Mouse (Mus musculus): ENCODE data around the gene Zzz3. TPM values are rescaled to one million over a fixed set of nuclear protein-coding genes. Genes with fewer than 3 reads are reported as not detected.
A peak's percentile ranks its signal among the peaks of the same experiment; 100 is the strongest.

Gene Zzz3
- total and polyA plus RNA-seq, 3 experiments: 64.2 to 116 (median 94.9) TPM

DNA sequence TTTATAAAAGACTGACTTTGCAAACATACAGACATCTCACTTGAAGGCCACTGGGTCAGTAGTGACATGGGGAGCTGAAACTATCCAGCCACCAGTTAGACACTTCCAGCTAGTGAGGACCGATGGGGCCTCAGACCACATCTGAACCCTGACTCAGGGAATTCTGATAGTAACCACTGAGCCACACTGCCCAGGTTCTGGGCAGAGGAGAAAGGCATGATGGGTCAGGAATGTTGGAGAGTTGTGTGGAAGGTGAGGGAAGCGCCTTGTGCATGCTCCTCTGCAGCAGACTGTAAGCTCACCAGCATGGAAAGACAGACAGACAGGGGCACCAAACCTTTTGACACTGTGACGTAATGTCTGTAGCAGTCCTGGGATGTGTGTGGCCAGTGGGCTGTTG is 80.6 kb downstream of the Zzz3 start:
- H3K9me3 ChIP-seq (replicated peaks; ENCODE audit: low read length): no peaks in the 10 kb centered on the region
- H3K27me3 ChIP-seq (replicated peaks): no peaks in the 10 kb centered on the region
- H3K9ac ChIP-seq (ENCODE audit: insufficient read depth, low read depth): no peak overlapping the region
- dilution Hi-C loops (cut with MboI; ENCODE audit: extremely low pct_ligation_motif_present, extremely low pct_unique_long_range_greater_than_20kb, low sequenced_read_pairs) (no loop called here), in situ Hi-C loops (cut with MboI; ENCODE audit: low pct_ligation_motif_present, low pct_unique_long_range_greater_than_20kb, low sequenced_read_pairs) (loop anchor here (5.0 to 10.0 kb wide), 3 partner anchors 79 to 281 kb away; partner anchors contain the start of genes Pigk and Zzz3)
- no peak overlapping the region for H3K4me2 ChIP-seq (ENCODE audit: insufficient read depth, low read depth, poor library complexity, severe bottlenecking)
- H3K4me1 ChIP-seq (ENCODE audit: control insufficient read depth in 1 of 2, insufficient read depth in 2 of 2): peaks cover 10 to 34% of the 10 kb centered on the region in 2 experiments
- TF ChIP-seq RAD21 (IDR thresholded peaks at IDR 0.05; ENCODE audit: low read depth, low read length) (no peak), MYC (IDR thresholded peaks at IDR 0.05; ENCODE audit: low read depth, low read length) (no peak), ZMIZ1 (IDR thresholded peaks at IDR 0.05; ENCODE audit: low read depth, low read length) (no peak), JUND (conservative IDR thresholded peaks at IDR 0.05; ENCODE audit: low read depth, low read length) (no peak), PAX5 (IDR thresholded peaks at IDR 0.05; ENCODE audit: low read length) (no peak), USF1 (IDR thresholded peaks at IDR 0.05; ENCODE audit: low read depth, low read length) (no peak), MXI1 (IDR thresholded peaks at IDR 0.05; ENCODE audit: low read depth, low read length) (0 out of 2 replicates have a peak, but pooled peaks have one; percentile 13), JUN (IDR thresholded peaks at IDR 0.05; ENCODE audit: insufficient read depth, low read depth, low read length) (no peak)
- H3K79me2 ChIP-seq (replicated peaks; ENCODE audit: control insufficient read depth, extremely low read depth, insufficient read depth, poor library complexity, severe bottlenecking): no peaks in the 10 kb centered on the region
- H3K4me3 ChIP-seq (replicated peaks in 1 of 3; ENCODE audit: low read depth in 2 of 3, low read length in 2 of 3, poor library complexity in 1 of 3): no peak overlapping the region
- no peak for DNase-seq (ENCODE audit: extremely low read depth)
- peaks cover 2 to 29% of the 10 kb centered on the region in 2 experiments for H3K36me3 ChIP-seq (replicated peaks in 1 of 2; ENCODE audit: control insufficient read depth in 1 of 2, insufficient read depth in 1 of 2, low read length in 1 of 2)
- H3K27ac ChIP-seq (ENCODE audit: insufficient read depth, low read depth): no peak overlapping the region

DNA sequence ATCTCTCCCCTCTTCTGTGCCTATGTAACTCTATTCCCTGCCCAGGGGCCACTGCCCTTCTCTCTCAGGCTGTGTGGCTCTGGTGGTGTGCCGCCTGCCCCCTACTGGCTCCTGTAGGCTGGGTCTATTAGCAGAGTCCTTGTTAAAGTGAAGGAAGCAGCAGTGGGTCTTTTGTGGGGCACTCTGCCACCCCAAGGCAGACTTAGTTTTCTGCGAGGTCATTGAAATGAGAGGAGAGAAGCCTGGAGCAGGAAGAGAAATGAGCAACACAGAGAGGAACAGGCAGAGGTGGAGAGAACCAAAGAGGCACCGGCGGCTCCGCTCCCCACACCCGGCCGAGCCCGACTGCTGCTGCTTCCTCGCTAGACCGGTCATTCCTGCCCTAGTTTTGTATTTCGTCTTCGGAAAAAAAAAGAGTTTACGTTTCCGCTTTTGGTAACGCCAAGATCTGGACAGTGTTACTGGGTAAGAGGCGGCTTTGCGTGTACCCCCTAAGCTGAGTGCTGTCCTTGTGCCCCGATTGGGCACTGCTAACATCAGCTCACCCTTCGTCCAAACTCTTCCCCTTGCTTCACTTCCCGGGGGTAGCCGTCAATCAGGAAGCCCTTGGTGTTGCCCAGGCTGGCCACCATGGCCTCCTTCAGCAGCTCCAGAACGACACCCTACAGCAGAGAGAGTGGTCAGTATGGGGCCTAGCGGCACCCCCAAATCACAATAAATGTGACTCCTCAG is 82.7 kb downstream of the Zzz3 start:
- peak; percentile 93 for DNase-seq (ENCODE audit: extremely low read depth)
- Histone ChIP-seq H3K27ac (ENCODE audit: insufficient read depth, low read depth) (peak overlapping the region; percentile 40), H3K9me3 (replicated peaks; ENCODE audit: low read length) (no peaks in the 10 kb centered on the region), H3K36me3 (replicated peaks in 1 of 2; ENCODE audit: control insufficient read depth in 1 of 2, insufficient read depth in 1 of 2, low read length in 1 of 2) (peaks cover 2 to 13% of the 10 kb centered on the region in 2 experiments), H3K27me3 (replicated peaks) (no peaks in the 10 kb centered on the region), H3K79me2 (replicated peaks; ENCODE audit: control insufficient read depth, extremely low read depth, insufficient read depth, poor library complexity, severe bottlenecking) (no peaks in the 10 kb centered on the region), H3K9ac (ENCODE audit: insufficient read depth, low read depth) (peak overlapping the region; percentile 79), H3K4me3 (replicated peaks in 1 of 3; ENCODE audit: low read depth in 2 of 3, low read length in 2 of 3, poor library complexity in 1 of 3) (peak overlapping the region; percentile 56 to 81 (median 70)), H3K4me2 (ENCODE audit: insufficient read depth, low read depth, poor library complexity, severe bottlenecking) (peak overlapping the region; percentile 93), H3K4me1 (ENCODE audit: control insufficient read depth in 1 of 2, insufficient read depth in 2 of 2) (peaks cover 13 to 28% of the 10 kb centered on the region in 2 experiments)
- dilution Hi-C loops (cut with MboI; ENCODE audit: extremely low pct_ligation_motif_present, extremely low pct_unique_long_range_greater_than_20kb, low sequenced_read_pairs) (no loop called here), in situ Hi-C loops (cut with MboI; ENCODE audit: low pct_ligation_motif_present, low pct_unique_long_range_greater_than_20kb, low sequenced_read_pairs) (loop anchor here (5.0 to 10.0 kb wide), 3 partner anchors 81 to 279 kb away; partner anchors contain the start of genes Pigk and Zzz3)
- peak; percentile 69 for TF ChIP-seq NELFE (IDR thresholded peaks at IDR 0.05; ENCODE audit: low read depth, low read length)
- no peak for TF ChIP-seq CHD2 (IDR thresholded peaks at IDR 0.05; ENCODE audit: low read length)
- TF ChIP-seq ZMIZ1 (IDR thresholded peaks at IDR 0.05; ENCODE audit: low read depth, low read length): no peak
- peak; percentile 42; the same call in 1 of the 2 replicates for TF ChIP-seq HCFC1 (IDR thresholded peaks at IDR 0.05; ENCODE audit: low read depth, low read length)
- TF ChIP-seq PAX5 (IDR thresholded peaks at IDR 0.05; ENCODE audit: low read length): no peak
- TF ChIP-seq CHD1 (IDR thresholded peaks at IDR 0.05; ENCODE audit: low read depth, low read length): no peak; the same call in 1 of the 2 replicates
- TF ChIP-seq ZKSCAN1 (IDR thresholded peaks at IDR 0.05; ENCODE audit: borderline replicate concordance, low read depth, low read length): no peak
- TF ChIP-seq IRF4 (IDR thresholded peaks at IDR 0.05; ENCODE audit: low read depth, low read length): peak; percentile 62; the same call in 1 of the 2 replicates
- peak; percentile 84 for TF ChIP-seq SMC3 (IDR thresholded peaks at IDR 0.05; ENCODE audit: low read depth, low read length)
- peak; percentile 15; the same call in 1 of the 2 replicates for TF ChIP-seq BHLHE40 (IDR thresholded peaks at IDR 0.05; ENCODE audit: low read depth, low read length)
- peak; percentile 75; the same call in 1 of the 2 replicates for TF ChIP-seq MAZ (IDR thresholded peaks at IDR 0.05; ENCODE audit: low read depth, low read length)
- peak; percentile 59; the same call in 1 of the 2 replicates for TF ChIP-seq ELF1 (IDR thresholded peaks at IDR 0.05; ENCODE audit: low read depth, low read length)
- TF ChIP-seq ETS1 (conservative IDR thresholded peaks at IDR 0.05; ENCODE audit: low read depth, low read length): no peak
- TF ChIP-seq MXI1 (IDR thresholded peaks at IDR 0.05; ENCODE audit: low read depth, low read length): no peak; the same call in 1 of the 2 replicates
- no peak for TF ChIP-seq MAFK (IDR thresholded peaks at IDR 0.05; ENCODE audit: insufficient replicate concordance, low read length)
- TF ChIP-seq SIN3A (IDR thresholded peaks at IDR 0.05; ENCODE audit: low read length): peak; percentile 62
- TF ChIP-seq E2F4 (IDR thresholded peaks at IDR 0.05; ENCODE audit: insufficient replicate concordance, low read depth, low read length): no peak
- TF ChIP-seq NRF1 (IDR thresholded peaks at IDR 0.05; ENCODE audit: low read depth, low read length): 0 out of 2 replicates have a peak, but pooled peaks have one; percentile 31
- peak; percentile 66; the same call in 1 of the 2 replicates for TF ChIP-seq TBP (conservative IDR thresholded peaks at IDR 0.05; ENCODE audit: low read depth, low read length)
- peak; percentile 70; the same call in 1 of the 2 replicates for TF ChIP-seq MEF2A (IDR thresholded peaks at IDR 0.05; ENCODE audit: borderline replicate concordance, low read depth, low read length)
- no peak for TF ChIP-seq KAT2A (IDR thresholded peaks at IDR 0.05; ENCODE audit: insufficient replicate concordance, low read length)
- TF ChIP-seq UBTF (IDR thresholded peaks at IDR 0.05; ENCODE audit: low read depth, low read length): peak; percentile 87; the same call in 1 of the 2 replicates
- no peak for TF ChIP-seq USF2 (conservative IDR thresholded peaks at IDR 0.05; ENCODE audit: low read depth, low read length)
- TF ChIP-seq CTCF (conservative IDR thresholded peaks at IDR 0.05 in 1 of 2, IDR thresholded peaks at IDR 0.05 in 1 of 2; ENCODE audit: low read depth in 2 of 2, low read length in 2 of 2): peak; percentile 36 to 98; a peak in 3 of 4 replicates
- peak; percentile 78 for TF ChIP-seq RAD21 (IDR thresholded peaks at IDR 0.05; ENCODE audit: low read depth, low read length)

Measured in CH12.LX (cell line).